Mouse (Mus musculus) embryonic facial prominence, embryonic 14.5 days (tissue): ENCODE results near the gene Mpz. TPM values are rescaled to one million over a fixed set of nuclear protein-coding genes. Genes with fewer than 3 reads are reported as not detected.
A peak's percentile ranks its signal among the peaks of the same experiment; 100 is the strongest.

ENCODE experiments used
- ATAC-seq: fragments of 200-750 bp; cut with Nextera tagmentation; 2 replicates; pipeline ENCODE4 v1.8.0; 2017; ENCODE audit warnings: low read depth, moderate number of reproducible peaks, moderate TSS enrichment
- DNase-seq: peaks from one replicate; pipeline ENCODE4 v3.0.0-alpha.2; 2015; ENCODE audit warnings: low spot score
- H3K27ac ChIP-seq: fragments of 300-500 bp; sonication (generic); replicated peaks from 2 replicates; pipeline ENCODE4 v1.5.1; 2014; ENCODE audit warnings: low read depth, mild to moderate bottlenecking, low read length, moderate library complexity
- H3K27me3 ChIP-seq: fragments of 300-500 bp; sonication (generic); replicated peaks from 2 replicates; pipeline ENCODE4 v1.6.1; 2014; ENCODE audit warnings: low read length; ENCODE audit not compliant: control insufficient read depth, insufficient read depth
- H3K36me3 ChIP-seq: fragments of 300-500 bp; sonication (generic); 2 replicates; pipeline ENCODE4 v1.6.1; 2014; ENCODE audit warnings: low read length, mixed read lengths; ENCODE audit not compliant: control insufficient read depth, insufficient read depth
- H3K4me1 ChIP-seq: fragments of 300-500 bp; sonication (generic); 2 replicates; pipeline ENCODE4 v1.6.1; 2014; ENCODE audit warnings: antibody characterized with exemption, low read length; ENCODE audit not compliant: control insufficient read depth, insufficient read depth
- H3K4me2 ChIP-seq: fragments of 300-500 bp; sonication (generic); 2 replicates; pipeline ENCODE4 v1.6.1; 2014; ENCODE audit warnings: low read depth, mild to moderate bottlenecking, low read length, moderate library complexity, mixed read lengths
- H3K4me3 ChIP-seq: fragments of 300-500 bp; sonication (generic); 2 replicates; pipeline ENCODE4 v1.5.1; 2014; ENCODE audit warnings: low read depth, mild to moderate bottlenecking, low read length
- H3K9ac ChIP-seq: fragments of 300-500 bp; sonication (generic); 2 replicates; pipeline ENCODE4 v1.6.1; 2014; ENCODE audit warnings: low read depth, mild to moderate bottlenecking, low read length, moderate library complexity, mixed read lengths
- H3K9me3 ChIP-seq: fragments of 300-500 bp; sonication (generic); 2 replicates; pipeline ENCODE4 v1.6.1; 2016; ENCODE audit warnings: low read length; ENCODE audit not compliant: control insufficient read depth
- WGBS: fragments of 180-500 bp; shearing (Covaris S2); extraction: QIAGEN DNeasy Blood & Tissue Kit; methylation state at CpG from one replicate; pipeline ENCODE4 v1.1.7; 2014; 5-methylcytosine and 5-hydroxymethylcytosine counted together
- polyA plus RNA-seq: library from polyadenylated mRNA; unstranded; fragments of >200 nt; fragmentation: Nextera tagmentation; extraction: Ambion mirVana; gene quantifications from 2 replicates; pipeline ENCODE4 v1.2.1, GENCODE M21; 2014

Gene Mpz
- polyA plus RNA-seq, 1 experiment from 2014 or later, result 9.6 TPM

DNA sequence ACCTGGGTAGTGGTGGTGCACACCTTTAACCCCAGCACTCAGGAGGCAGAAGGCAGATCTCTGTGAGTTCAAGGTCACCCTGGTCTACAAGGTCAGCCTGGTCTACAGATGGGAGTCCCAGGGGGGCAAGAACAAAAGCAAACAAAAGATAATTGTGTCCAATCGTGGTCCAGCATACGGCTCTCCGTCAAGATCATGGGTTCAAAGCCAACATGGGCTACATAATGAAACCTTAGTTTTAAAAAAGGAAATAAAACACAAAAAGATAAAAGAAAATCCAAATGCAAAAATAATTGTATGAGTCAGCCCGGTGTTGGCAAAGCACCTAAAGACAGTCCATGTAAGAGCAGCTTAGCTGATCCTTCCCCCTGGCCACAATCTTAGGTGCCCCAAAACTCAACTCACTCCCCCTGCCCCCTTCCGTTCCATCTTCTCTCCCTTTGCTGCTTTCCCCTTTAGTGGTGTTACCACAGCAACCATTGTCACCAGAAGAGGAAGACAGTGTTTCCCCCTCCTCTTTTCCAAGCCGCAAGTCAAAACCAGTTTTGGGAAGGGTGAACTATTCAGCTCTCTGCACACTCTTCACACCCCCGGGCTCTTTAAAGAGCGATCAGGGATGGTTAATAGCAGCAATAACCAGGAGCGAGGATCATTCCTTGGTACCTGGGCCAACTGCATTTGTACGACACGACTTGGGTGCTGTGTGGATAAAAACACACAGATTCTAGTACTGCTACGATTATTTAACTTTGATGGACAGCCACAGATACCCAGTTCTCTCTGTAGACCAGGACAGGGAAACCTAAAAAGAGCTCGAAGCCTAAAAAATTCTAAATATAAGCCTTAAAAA is 37.6 kb downstream of the Mpz start:
- Histone ChIP-seq H3K9me3 (no peaks in the 10 kb centered on the region), H3K4me3 (no peak overlapping the region), H3K36me3 (no peaks in the 10 kb centered on the region), H3K4me1 (peaks cover 22% of the 10 kb centered on the region; the same call in 1 of the 2 replicates), H3K4me2 (no peak overlapping the region), H3K27ac (no peak overlapping the region), H3K27me3 (peaks cover 17% of the 10 kb centered on the region), H3K9ac (no peak overlapping the region)
- ATAC-seq, result no peak
- peak; percentile 5 for DNase-seq
- WGBS, result 55% methylated on average over 13 of the region's 13 CpGs

DNA sequence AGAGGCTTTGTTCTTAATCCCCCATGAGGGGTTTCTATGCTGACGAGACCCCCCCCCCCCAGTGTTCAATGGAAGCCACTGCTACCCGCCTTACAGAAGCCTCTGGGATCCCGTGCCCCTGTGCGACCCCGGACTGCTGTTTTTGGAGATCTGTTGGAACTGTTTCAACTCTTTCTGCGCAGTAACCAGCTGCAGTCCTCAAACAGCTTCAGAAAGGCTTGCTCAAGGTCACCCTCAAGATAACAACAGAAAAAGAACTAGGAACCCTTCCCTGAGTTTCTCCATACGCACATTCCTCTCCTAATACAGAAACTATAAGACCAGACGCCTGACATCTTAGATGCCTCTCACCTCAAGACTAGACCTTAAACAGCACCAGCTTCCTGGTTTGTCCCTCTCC is 38.5 kb downstream of the Mpz start:
- 13% methylated on average over 8 of the region's 8 CpGs for WGBS
- Histone ChIP-seq H3K4me1 (peaks cover 31% of the 10 kb centered on the region; the same call in 1 of the 2 replicates), H3K36me3 (no peaks in the 10 kb centered on the region), H3K27me3 (peaks cover 24% of the 10 kb centered on the region), H3K9me3 (no peaks in the 10 kb centered on the region), H3K9ac (no peak overlapping the region), H3K4me2 (peak overlapping the region; percentile 26; the same call in 1 of the 2 replicates), H3K4me3 (no peak overlapping the region), H3K27ac (peak overlapping the region; percentile 48; the same call in 1 of the 2 replicates)
- ATAC-seq, result no peak; the same call in 1 of the 2 replicates
- DNase-seq, result peak; percentile 42

DNA sequence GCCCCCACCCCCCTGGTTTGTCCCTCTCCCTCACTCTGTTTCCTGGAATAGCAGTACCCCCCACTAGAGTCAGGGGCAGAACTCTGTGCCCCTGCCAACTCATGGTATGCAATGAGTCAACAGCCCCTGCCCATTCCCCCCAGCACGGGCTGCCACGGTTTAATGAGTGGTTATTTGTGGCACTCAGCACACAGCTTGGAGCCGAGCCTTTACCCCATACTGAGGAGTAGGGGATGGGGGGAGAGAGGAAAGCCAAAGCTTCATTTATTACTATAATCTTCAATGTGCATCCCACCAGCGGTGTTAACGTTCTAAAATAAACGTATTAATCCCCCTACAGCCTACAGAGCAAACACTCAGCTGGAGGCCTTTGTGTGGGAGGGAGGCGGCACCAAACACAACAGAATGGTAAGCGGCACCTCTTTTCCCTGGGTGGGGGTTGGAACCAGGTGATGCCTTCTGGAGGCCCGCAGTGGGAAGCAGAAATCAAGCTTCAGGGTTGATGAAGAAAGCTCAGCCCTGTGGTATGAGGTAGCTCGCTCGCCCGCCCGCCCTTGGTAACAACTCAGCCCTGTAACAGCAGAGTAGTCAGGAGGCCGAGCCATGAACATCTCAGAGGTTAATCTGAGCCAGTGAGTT is 39.1 kb downstream of the Mpz start:
- H3K4me1 ChIP-seq, result peaks cover 36% of the 10 kb centered on the region; the same call in 1 of the 2 replicates
- peak overlapping the region; percentile 26; the same call in 1 of the 2 replicates for H3K4me2 ChIP-seq
- H3K27me3 ChIP-seq, result peaks cover 30% of the 10 kb centered on the region
- H3K4me3 ChIP-seq, result no peak overlapping the region
- H3K9ac ChIP-seq, result no peak overlapping the region
- ATAC-seq (peak; percentile 35), DNase-seq (peak; percentile 86)
- H3K27ac ChIP-seq, result peak overlapping the region; percentile 48
- no peaks in the 10 kb centered on the region for H3K9me3 ChIP-seq
- H3K36me3 ChIP-seq, result no peaks in the 10 kb centered on the region
- 39% methylated on average over 14 of the region's 14 CpGs for WGBS

DNA sequence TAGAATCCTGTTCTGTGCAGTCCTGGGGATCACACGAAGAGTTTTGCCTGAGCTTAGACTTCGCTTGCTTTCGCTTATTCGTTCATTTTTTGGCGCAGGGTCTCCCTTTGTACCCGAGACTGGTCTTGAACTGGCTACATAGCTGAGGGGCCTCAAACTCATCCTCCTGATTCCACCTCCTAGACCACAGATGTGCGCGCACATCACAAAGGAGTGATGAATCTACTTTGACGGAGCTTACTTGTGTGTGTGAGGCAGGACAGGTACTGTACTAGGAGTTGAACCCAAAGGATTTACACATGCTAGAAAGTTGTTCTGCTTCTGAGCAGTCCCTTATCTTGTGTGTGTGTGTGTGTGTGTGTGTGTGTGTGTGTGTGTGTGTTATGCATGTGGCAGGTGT is 40.3 kb downstream of the Mpz start:
- H3K27me3 ChIP-seq, result peaks cover 42% of the 10 kb centered on the region
- H3K9me3 ChIP-seq, result no peaks in the 10 kb centered on the region
- no peak overlapping the region for H3K4me2 ChIP-seq
- no peak overlapping the region for H3K27ac ChIP-seq
- H3K36me3 ChIP-seq, result no peaks in the 10 kb centered on the region
- no peak overlapping the region for H3K4me3 ChIP-seq
- WGBS, result 96% methylated on average over 9 of the region's 9 CpGs
- peaks cover 42% of the 10 kb centered on the region; the same call in 1 of the 2 replicates for H3K4me1 ChIP-seq
- DNase-seq, result no peak
- no peak overlapping the region for H3K9ac ChIP-seq
- ATAC-seq, result no peak

DNA sequence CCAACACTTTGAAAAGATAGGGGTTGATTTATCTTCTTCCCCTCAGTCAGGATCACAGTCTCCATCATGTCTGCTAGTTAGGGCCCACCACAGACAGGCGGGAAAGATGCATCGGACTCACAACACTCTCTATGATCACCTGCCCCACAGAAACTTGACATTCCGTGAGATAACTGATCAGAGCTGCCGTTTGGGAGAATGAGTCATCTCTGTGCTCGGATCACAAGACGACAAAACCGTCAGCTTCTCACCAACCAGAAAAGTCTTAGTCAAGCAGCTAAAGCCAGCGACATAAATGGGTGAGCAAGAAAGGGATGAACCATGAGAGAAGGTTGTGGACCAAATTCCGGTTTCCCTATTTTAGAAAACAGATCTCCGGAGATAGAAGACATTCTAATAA is 41.8 kb downstream of the Mpz start:
- DNase-seq (no peak), ATAC-seq (no peak)
- H3K4me1 ChIP-seq, result peaks cover 44% of the 10 kb centered on the region; the same call in 1 of the 2 replicates
- peaks cover 57% of the 10 kb centered on the region for H3K27me3 ChIP-seq
- H3K4me3 ChIP-seq, result no peak overlapping the region
- H3K27ac ChIP-seq, result no peak overlapping the region
- 53% methylated on average over 10 of the region's 10 CpGs for WGBS
- H3K9ac ChIP-seq, result no peak overlapping the region
- H3K4me2 ChIP-seq, result no peak overlapping the region
- no peaks in the 10 kb centered on the region for H3K36me3 ChIP-seq
- H3K9me3 ChIP-seq, result no peaks in the 10 kb centered on the region

DNA sequence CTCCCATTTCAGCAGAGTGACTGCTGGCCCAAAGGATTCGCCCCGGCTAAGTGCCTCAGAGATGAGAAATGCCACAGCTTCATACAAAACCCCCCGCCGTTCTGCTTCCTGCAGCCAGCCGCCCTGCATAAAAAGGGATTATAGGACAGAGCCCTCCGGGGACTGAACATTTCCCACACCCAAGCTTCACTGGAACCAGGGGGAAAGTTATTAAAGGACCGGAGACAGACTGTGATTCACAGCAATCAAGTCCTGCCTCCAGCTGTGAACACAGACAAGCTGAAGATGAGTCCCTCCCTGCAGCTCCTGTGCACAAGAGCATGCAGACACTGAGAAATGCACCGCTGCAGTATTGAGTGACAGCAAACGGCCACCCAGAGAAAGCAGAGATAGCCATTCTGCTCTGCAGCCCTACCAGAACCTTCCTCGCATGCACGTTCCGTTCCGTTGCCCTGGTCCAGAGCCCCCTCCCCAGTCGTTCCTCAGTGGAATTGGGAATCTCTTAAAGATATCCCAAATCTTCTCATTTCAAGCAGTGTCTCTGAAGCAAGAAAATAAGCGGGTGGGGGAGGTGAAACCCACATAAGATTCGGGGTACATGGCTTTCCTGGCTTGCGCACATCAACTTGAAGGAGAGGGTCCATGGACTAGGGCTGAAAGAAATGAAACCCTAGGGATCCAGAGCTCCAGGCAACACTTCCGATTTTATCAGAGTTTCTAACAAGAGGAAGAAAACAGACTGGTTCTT is 42.8 kb downstream of the Mpz start:
- peaks cover 61% of the 10 kb centered on the region for H3K27me3 ChIP-seq
- peaks cover 44% of the 10 kb centered on the region; the same call in 1 of the 2 replicates for H3K4me1 ChIP-seq
- peak; percentile 54 for DNase-seq

DNA sequence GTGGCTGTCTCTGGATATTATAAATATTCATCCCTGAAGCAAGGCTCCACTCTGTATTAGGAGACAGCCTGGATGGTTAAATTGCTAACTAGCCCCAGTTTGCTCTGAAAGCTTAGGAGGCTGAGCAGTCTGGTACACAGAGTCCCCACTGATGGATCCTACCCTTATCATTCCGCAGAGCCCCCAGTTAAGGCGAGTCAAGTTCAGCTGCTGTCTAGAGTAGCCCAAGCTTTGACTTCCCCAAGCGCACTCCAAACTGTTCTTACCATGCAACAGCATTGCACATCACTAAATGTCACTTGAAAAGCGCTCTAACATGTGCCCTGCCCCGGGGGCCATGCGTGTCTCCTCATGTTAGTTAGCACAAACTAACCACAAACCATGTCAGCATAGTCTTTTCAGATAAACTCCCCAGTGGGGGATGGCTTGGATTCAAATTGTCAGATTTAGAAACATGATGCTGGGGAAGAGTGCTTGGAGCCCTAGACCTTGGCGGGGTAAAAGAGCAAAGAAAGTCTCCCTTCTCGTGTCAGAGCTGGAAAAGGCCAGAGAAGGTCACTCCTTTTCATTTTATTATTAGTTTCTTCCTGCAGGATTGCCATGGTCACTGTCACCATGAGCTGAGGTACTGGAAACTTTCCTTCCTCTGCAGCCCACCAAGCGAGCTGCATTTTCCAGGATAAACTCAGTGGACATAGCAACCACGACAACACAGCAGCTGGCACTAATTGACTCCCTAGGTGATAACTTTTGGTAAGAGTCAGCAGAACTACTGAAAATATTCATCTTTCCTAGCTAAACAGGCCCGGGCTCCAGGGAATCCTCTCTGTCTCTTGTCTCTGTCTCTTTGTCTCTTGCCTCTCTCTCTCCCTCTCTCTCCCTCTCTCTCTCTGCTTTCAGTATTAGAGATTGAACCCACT is 43.7 kb downstream of the Mpz start:
- peak overlapping the region; percentile 45 for H3K4me2 ChIP-seq
- ATAC-seq, result peak; percentile 19; the same call in 1 of the 2 replicates
- peak overlapping the region; percentile 56; the same call in 1 of the 2 replicates for H3K4me3 ChIP-seq
- peaks cover 61% of the 10 kb centered on the region for H3K27me3 ChIP-seq
- H3K27ac ChIP-seq, result no peak overlapping the region
- peak; percentile 44 for DNase-seq
- no peak overlapping the region for H3K9ac ChIP-seq
- H3K36me3 ChIP-seq, result no peaks in the 10 kb centered on the region
- 20% methylated on average over 11 of the region's 11 CpGs for WGBS
- no peaks in the 10 kb centered on the region for H3K9me3 ChIP-seq
- H3K4me1 ChIP-seq, result peaks cover 38% of the 10 kb centered on the region; the same call in 1 of the 2 replicates

More for the DNA sequence above, 42.8 kb downstream of the Mpz start:
- no peaks in the 10 kb centered on the region for H3K36me3 ChIP-seq
- WGBS, result 4% methylated on average over 18 of the region's 18 CpGs
- peak overlapping the region; percentile 26 for H3K4me3 ChIP-seq
- 0 out of 2 replicates have a peak overlapping the region, but pooled peaks have one; percentile 34 for H3K9ac ChIP-seq
- ATAC-seq, result 0 out of 2 replicates have a peak, but pooled peaks have one; percentile 24
- H3K9me3 ChIP-seq, result no peaks in the 10 kb centered on the region
- H3K4me2 ChIP-seq, result peak overlapping the region; percentile 45
- H3K27ac ChIP-seq, result no peak overlapping the region
